Mouse (Mus musculus): ENCODE results near the gene Ncapg. TPM values are rescaled to one million over a fixed set of nuclear protein-coding genes. Genes with fewer than 3 reads are reported as not detected.

Ncapg gene
- polyA plus RNA-seq, 1 experiment from 2014 or later = 49.6 TPM

- peak; percentile 54; the same call in 1 of the 2 replicates for ATAC-seq (ENCODE audit: insufficient number of reproducible peaks, insufficient read depth, low FRiP score, low TSS enrichment, low read depth)
- peak overlapping the region; percentile 87 for H3K27ac ChIP-seq
- WGBS = under 1% methylated on average over 27 of the region's 27 CpGs
Measured at GRCm38 (mm10) chr5:45669234-45669597, 503 bp upstream of the Ncapg start.

DNA sequence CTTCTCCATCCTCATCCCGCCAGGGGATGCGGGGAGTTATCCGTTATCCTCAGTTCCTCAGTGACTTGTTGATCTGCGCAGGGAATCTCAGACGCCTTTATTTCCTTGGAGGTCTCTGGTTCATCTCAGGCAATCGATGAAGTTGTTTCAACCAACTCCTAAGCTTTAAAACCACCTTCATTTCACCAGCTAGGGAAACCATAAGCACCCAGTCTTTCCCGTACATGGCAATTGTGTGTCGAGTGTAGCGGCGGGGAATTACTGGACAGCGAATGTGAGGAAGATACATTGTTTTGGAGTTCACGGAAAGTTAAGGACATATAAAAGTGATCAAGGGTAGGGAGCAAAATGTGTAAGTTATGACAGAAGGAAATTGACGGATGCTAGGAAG, 556 bp downstream of the Ncapg start:
- Histone ChIP-seq H3K9me3 (no peaks in the 10 kb centered on the region), H3K27me3 (no peaks in the 10 kb centered on the region), H3K4me2 (peak overlapping the region; percentile 86), H3K4me1 (peaks cover 4% of the 10 kb centered on the region), H3K4me3 (peak overlapping the region; percentile 85), H3K27ac (peak overlapping the region; percentile 86), H3K36me3 (peaks cover 4% of the 10 kb centered on the region; the same call in 1 of the 2 replicates), H3K9ac (peak overlapping the region; percentile 86)
- no peak for ATAC-seq (ENCODE audit: insufficient number of reproducible peaks, insufficient read depth, low FRiP score, low TSS enrichment, low read depth)
- WGBS = 0% methylated on average over 13 of the region's 13 CpGs

More at GRCm38 (mm10) chr5:45669234-45669597, 503 bp upstream of the Ncapg start:
- no peaks in the 10 kb centered on the region for H3K27me3 ChIP-seq
- peak overlapping the region; percentile 86 for H3K4me2 ChIP-seq
- H3K36me3 ChIP-seq = no peaks in the 10 kb centered on the region
- H3K9ac ChIP-seq = peak overlapping the region; percentile 81
- peak overlapping the region; percentile 85 for H3K4me3 ChIP-seq
- H3K4me1 ChIP-seq = peaks cover 4% of the 10 kb centered on the region
- H3K9me3 ChIP-seq = no peaks in the 10 kb centered on the region

- 54% methylated on average over 5 of the region's 5 CpGs for WGBS
- H3K4me2 ChIP-seq = peak overlapping the region; percentile 86
- no peak for ATAC-seq (ENCODE audit: insufficient number of reproducible peaks, insufficient read depth, low FRiP score, low TSS enrichment, low read depth)
- H3K27me3 ChIP-seq = no peaks in the 10 kb centered on the region
- no peak overlapping the region for H3K27ac ChIP-seq
- H3K36me3 ChIP-seq = peaks cover 8% of the 10 kb centered on the region; the same call in 1 of the 2 replicates
- no peak overlapping the region for H3K9ac ChIP-seq
- peak overlapping the region; percentile 85 for H3K4me3 ChIP-seq
- no peaks in the 10 kb centered on the region for H3K9me3 ChIP-seq
- H3K4me1 ChIP-seq = peaks cover 4% of the 10 kb centered on the region
Measured at GRCm38 (mm10) chr5:45670894-45671494, 1.3 kb downstream of the Ncapg start.

DNA sequence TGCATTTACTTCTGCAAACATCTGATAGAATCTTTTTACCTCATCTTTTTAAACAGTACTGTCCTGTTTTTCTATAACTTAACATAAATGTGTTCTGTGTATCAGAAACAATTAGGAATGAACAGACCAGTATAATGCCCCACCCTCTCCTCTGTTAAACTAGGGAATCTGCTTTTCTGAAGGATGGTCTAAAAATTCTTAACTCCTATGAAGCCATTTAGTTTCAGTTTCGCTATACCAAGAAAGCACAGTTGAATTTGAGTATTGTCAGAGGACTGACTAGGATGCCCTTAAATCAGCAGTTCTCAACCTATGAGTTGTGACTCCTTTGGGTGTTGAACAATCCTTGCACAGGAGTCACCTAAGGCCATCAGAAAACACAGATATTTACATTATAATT, 5.3 kb downstream of the Ncapg start:
- no peaks in the 10 kb centered on the region for H3K27me3 ChIP-seq
- 89% methylated on average over 1 of the region's 1 CpGs for WGBS
- H3K4me3 ChIP-seq = no peak overlapping the region
- H3K4me1 ChIP-seq = no peaks in the 10 kb centered on the region; the same call in 1 of the 2 replicates
- H3K9ac ChIP-seq = no peak overlapping the region
- no peak for ATAC-seq (ENCODE audit: insufficient number of reproducible peaks, insufficient read depth, low FRiP score, low TSS enrichment, low read depth)
- no peaks in the 10 kb centered on the region for H3K9me3 ChIP-seq
- H3K27ac ChIP-seq = no peak overlapping the region
- peaks cover 25% of the 10 kb centered on the region for H3K36me3 ChIP-seq
- H3K4me2 ChIP-seq = no peak overlapping the region

- Histone ChIP-seq H3K4me3 (no peak overlapping the region), H3K4me2 (no peak overlapping the region), H3K9ac (no peak overlapping the region), H3K4me1 (no peaks in the 10 kb centered on the region), H3K36me3 (peaks cover 31% of the 10 kb centered on the region), H3K27ac (no peak overlapping the region), H3K27me3 (no peaks in the 10 kb centered on the region), H3K9me3 (no peaks in the 10 kb centered on the region)
- 75% methylated on average over 4 of the region's 4 CpGs for WGBS
- no peak for ATAC-seq (ENCODE audit: insufficient number of reproducible peaks, insufficient read depth, low FRiP score, low TSS enrichment, low read depth)
Measured at GRCm38 (mm10) chr5:45677639-45678038, 7.9 kb downstream of the Ncapg start.

DNA sequence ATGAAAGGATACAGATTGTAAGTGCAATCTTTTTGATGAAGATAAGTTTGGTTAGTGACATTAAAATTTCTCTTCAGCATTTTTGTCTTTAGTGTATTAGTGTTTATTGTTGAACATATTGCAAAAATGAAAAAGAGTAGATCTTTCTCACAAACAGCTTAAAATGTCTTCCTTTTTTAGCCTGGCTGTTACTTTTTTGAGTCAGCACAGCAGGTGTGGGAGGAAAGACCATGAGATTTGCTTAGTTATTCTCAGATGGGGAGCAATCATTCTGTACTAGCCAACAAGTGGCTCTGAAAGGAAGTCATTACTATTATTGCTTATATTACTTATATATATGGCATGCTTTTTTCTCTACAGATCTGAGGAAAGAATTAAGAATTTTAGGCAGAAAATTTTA, 10.2 kb downstream of the Ncapg start:
- Histone ChIP-seq H3K27me3 (no peaks in the 10 kb centered on the region), H3K9me3 (no peaks in the 10 kb centered on the region), H3K27ac (no peak overlapping the region), H3K9ac (no peak overlapping the region), H3K4me1 (no peaks in the 10 kb centered on the region), H3K36me3 (peaks cover 42% of the 10 kb centered on the region), H3K4me2 (no peak overlapping the region), H3K4me3 (no peak overlapping the region)
- no peak for ATAC-seq (ENCODE audit: insufficient number of reproducible peaks, insufficient read depth, low FRiP score, low TSS enrichment, low read depth)

DNA sequence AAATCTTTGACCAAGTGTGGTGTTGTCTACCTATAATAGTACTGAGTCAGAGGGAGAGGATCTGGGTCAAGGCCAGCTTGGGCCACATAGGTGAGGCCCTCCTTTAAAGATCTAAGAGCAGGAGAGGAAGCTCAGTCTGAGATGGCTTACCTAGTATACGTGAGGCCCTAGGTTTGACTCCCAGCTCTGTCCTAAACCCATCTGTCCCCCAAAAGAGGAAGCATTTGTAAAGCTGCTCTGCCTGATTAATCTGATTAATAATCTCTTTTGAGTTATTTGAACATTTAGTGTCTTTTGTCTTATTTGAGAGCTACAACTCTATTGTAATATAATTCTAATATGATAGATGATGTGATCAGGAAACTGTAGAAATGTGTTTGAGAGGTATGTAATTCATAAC, 13.7 kb downstream of the Ncapg start:
- Histone ChIP-seq H3K36me3 (peaks cover 25% of the 10 kb centered on the region), H3K9me3 (no peaks in the 10 kb centered on the region)
- WGBS = 94% methylated on average over 1 of the region's 1 CpGs

DNA sequence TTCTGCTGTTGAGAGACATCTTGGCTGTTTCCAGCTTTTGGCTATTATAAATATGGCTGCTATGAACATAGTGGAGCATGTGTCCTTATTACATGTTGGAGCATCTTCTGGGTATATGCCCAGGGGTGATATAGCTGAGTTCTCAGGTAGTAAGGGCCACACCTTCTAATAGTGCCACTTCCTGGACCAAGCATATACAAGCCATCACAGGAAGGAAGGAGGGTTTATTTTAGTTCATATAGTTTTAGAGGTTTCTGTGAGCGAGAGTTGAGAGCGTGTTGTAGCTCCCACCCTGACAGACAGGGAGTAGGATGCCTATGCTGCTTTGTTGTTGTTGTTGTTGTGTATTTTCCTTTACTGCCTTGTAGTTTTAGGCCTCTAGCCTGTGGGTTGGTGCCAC, 15.5 kb downstream of the Ncapg start:
- Histone ChIP-seq H3K36me3 (peaks cover 28% of the 10 kb centered on the region), H3K27ac (no peak overlapping the region), H3K4me3 (no peak overlapping the region), H3K9me3 (no peaks in the 10 kb centered on the region), H3K9ac (no peak overlapping the region), H3K4me1 (no peaks in the 10 kb centered on the region), H3K27me3 (no peaks in the 10 kb centered on the region), H3K4me2 (no peak overlapping the region)
- 96% methylated on average over 2 of the region's 2 CpGs for WGBS
- no peak for ATAC-seq (ENCODE audit: insufficient number of reproducible peaks, insufficient read depth, low FRiP score, low TSS enrichment, low read depth)

More for the DNA sequence above, 13.7 kb downstream of the Ncapg start:
- H3K4me1 ChIP-seq = no peaks in the 10 kb centered on the region
- no peak overlapping the region for H3K4me2 ChIP-seq
- ATAC-seq (ENCODE audit: insufficient number of reproducible peaks, insufficient read depth, low FRiP score, low TSS enrichment, low read depth) = no peak
- no peaks in the 10 kb centered on the region for H3K27me3 ChIP-seq
- no peak overlapping the region for H3K4me3 ChIP-seq
- H3K27ac ChIP-seq = no peak overlapping the region
- H3K9ac ChIP-seq = no peak overlapping the region

DNA sequence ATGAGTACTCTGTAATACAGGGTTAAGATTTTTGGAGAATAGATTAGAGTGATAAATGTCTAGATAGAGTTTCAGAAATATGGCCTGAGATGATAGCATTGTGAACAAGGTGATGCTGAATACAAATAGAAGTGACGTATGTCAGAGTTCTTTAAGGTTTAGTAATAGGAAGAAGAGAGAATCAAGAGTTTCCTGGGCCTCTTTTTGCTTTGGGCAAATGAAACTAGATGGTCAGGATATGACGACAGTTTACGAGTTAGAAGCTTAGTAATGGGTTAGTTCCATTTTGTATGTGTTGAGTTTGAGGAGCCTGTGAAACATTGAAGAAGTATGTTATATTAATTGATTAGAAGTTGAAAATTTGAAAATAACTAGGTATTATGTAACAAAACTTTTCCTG, 16.5 kb downstream of the Ncapg start:
- peaks cover 24% of the 10 kb centered on the region for H3K36me3 ChIP-seq
- H3K4me1 ChIP-seq = no peaks in the 10 kb centered on the region
- H3K9ac ChIP-seq = no peak overlapping the region
- WGBS = 92% methylated on average over 3 of the region's 3 CpGs
- no peak overlapping the region for H3K27ac ChIP-seq
- ATAC-seq (ENCODE audit: insufficient number of reproducible peaks, insufficient read depth, low FRiP score, low TSS enrichment, low read depth) = no peak
- no peak overlapping the region for H3K4me2 ChIP-seq
- H3K27me3 ChIP-seq = no peaks in the 10 kb centered on the region
- no peak overlapping the region for H3K4me3 ChIP-seq
- no peaks in the 10 kb centered on the region for H3K9me3 ChIP-seq

GRCm38 (mm10) chr5:45689152-45689551, 19.4 kb downstream of the Ncapg start:
- no peak overlapping the region for H3K27ac ChIP-seq
- WGBS = 83% methylated on average over 4 of the region's 4 CpGs
- no peaks in the 10 kb centered on the region for H3K9me3 ChIP-seq
- no peak overlapping the region for H3K4me2 ChIP-seq
- H3K36me3 ChIP-seq = peaks cover 14% of the 10 kb centered on the region
- H3K4me3 ChIP-seq = no peak overlapping the region
- no peaks in the 10 kb centered on the region for H3K27me3 ChIP-seq
- no peak for ATAC-seq (ENCODE audit: insufficient number of reproducible peaks, insufficient read depth, low FRiP score, low TSS enrichment, low read depth)
- no peaks in the 10 kb centered on the region for H3K4me1 ChIP-seq
- no peak overlapping the region for H3K9ac ChIP-seq

DNA sequence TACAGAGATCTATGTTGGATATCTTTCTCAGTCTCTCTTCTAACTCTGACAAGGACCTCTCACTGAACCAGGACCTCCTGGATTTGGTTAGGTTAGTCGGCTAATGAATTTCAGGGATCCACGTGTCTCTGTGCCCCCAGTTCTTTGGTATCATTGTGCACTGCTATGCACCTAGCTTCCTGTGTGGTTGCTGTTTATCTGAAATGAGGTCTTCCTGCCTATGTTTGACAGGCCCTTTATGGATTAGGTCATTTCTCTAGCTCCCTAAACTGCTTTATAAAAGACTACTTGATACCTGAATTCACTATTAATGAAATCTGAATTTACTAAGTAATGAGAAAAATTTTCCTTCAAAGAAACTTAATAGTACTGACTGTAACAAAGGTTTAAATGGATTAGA, 21.1 kb downstream of the Ncapg start:
- H3K27me3 ChIP-seq = no peaks in the 10 kb centered on the region
- H3K4me2 ChIP-seq = no peak overlapping the region
- no peak overlapping the region for H3K27ac ChIP-seq
- ATAC-seq (ENCODE audit: insufficient number of reproducible peaks, insufficient read depth, low FRiP score, low TSS enrichment, low read depth) = no peak
- H3K9me3 ChIP-seq = no peaks in the 10 kb centered on the region
- H3K4me1 ChIP-seq = no peaks in the 10 kb centered on the region
- 50% methylated on average over 2 of the region's 2 CpGs for WGBS
- peaks cover 9% of the 10 kb centered on the region for H3K36me3 ChIP-seq
- H3K9ac ChIP-seq = no peak overlapping the region
- H3K4me3 ChIP-seq = no peak overlapping the region

DNA sequence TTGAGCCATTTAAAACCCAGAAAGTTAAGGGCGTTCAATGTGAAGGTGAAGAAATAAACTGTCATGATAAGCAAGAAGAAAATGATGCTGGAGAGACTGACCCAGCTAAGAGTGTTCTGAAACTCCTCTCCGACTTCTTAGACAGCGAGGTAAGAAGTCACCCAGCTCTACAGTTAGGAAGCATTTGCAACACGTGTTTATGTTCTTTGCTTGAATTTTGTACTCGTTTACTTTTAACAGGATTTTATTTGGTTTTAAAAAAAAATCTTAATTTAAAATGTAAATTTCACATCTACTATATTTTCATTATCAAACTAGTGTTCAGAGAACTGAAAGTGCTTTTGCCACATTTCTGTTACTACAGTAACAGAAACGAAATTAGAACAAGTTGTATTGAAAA, 22.0 kb downstream of the Ncapg start:
- no peaks in the 10 kb centered on the region for H3K9me3 ChIP-seq
- H3K9ac ChIP-seq = no peak overlapping the region
- WGBS = 88% methylated on average over 6 of the region's 6 CpGs
- no peak overlapping the region for H3K27ac ChIP-seq
- H3K4me3 ChIP-seq = no peak overlapping the region
- H3K36me3 ChIP-seq = peaks cover 9% of the 10 kb centered on the region
- H3K4me1 ChIP-seq = no peaks in the 10 kb centered on the region
- H3K27me3 ChIP-seq = no peaks in the 10 kb centered on the region
- no peak overlapping the region for H3K4me2 ChIP-seq
- no peak for ATAC-seq (ENCODE audit: insufficient number of reproducible peaks, insufficient read depth, low FRiP score, low TSS enrichment, low read depth)
